Mouse (Mus musculus) midbrain, embryonic 13.5 days (tissue): Measurements from ENCODE around the gene Slc47a1. TPM values are rescaled to one million over a fixed set of nuclear protein-coding genes. Genes with fewer than 3 reads are reported as not detected.

Experiments used
- ATAC-seq: fragments of 200-750 bp; cut with Nextera tagmentation; 2 replicates; pipeline ENCODE4 v1.8.0; 2017; ENCODE audit warnings: mild to moderate bottlenecking, moderate TSS enrichment, moderate library complexity
- H3K27ac ChIP-seq: fragments of 300-500 bp; sonication (generic); 2 replicates; pipeline ENCODE4 v1.5.1; 2015; ENCODE audit warnings: inconsistent platforms, mild to moderate bottlenecking, moderate library complexity
- H3K27me3 ChIP-seq: fragments of 300-500 bp; sonication (generic); 2 replicates; pipeline ENCODE4 v1.6.1; 2015; ENCODE audit warnings: mild to moderate bottlenecking, inconsistent platforms
- H3K36me3 ChIP-seq: fragments of 300-500 bp; sonication (generic); 2 replicates; pipeline ENCODE4 v1.6.1; 2015; ENCODE audit warnings: mild to moderate bottlenecking, inconsistent platforms
- H3K4me1 ChIP-seq: fragments of 300-500 bp; sonication (generic); replicated peaks from 2 replicates; pipeline ENCODE4 v1.6.1; 2015; ENCODE audit warnings: inconsistent platforms
- H3K4me2 ChIP-seq: fragments of 300-500 bp; sonication (generic); replicated peaks from 2 replicates; pipeline ENCODE4 v1.6.1; 2015; ENCODE audit warnings: moderate library complexity, mild to moderate bottlenecking, inconsistent platforms
- H3K4me3 ChIP-seq: fragments of 300-500 bp; sonication (generic); replicated peaks from 2 replicates; pipeline ENCODE4 v1.5.1; 2015; ENCODE audit warnings: mild to moderate bottlenecking, inconsistent platforms
- H3K9ac ChIP-seq: fragments of 300-500 bp; sonication (generic); replicated peaks from 2 replicates; pipeline ENCODE4 v1.6.1; 2015; ENCODE audit warnings: mild to moderate bottlenecking, inconsistent platforms
- H3K9me3 ChIP-seq: fragments of 300-500 bp; sonication (generic); 2 replicates; pipeline ENCODE4 v1.6.1; 2016; ENCODE audit warnings: mild to moderate bottlenecking, inconsistent platforms
- WGBS: fragments of 180-500 bp; shearing (Covaris S2); methylation state at CpG from one replicate; pipeline ENCODE4 v1.1.7; 2015; 5-methylcytosine and 5-hydroxymethylcytosine counted together
- polyA plus RNA-seq: library from polyadenylated mRNA; unstranded; fragments of >200 nt; fragmentation: Nextera tagmentation; extraction: Ambion mirVana; gene quantifications from 2 replicates; pipeline ENCODE4 v1.2.1, GENCODE M21; 2015

The Slc47a1 gene
- polyA plus RNA-seq, 1 experiment from 2014 or later, result not detected

- no peaks in the 10 kb centered on the region for H3K36me3 ChIP-seq
- H3K4me2 ChIP-seq, result peak overlapping the region; percentile 66
- peaks cover 52% of the 10 kb centered on the region for H3K27me3 ChIP-seq
- H3K9me3 ChIP-seq, result no peaks in the 10 kb centered on the region
- no peak for ATAC-seq
- H3K4me1 ChIP-seq, result peaks cover 11% of the 10 kb centered on the region
- H3K27ac ChIP-seq, result no peak overlapping the region
- peak overlapping the region; percentile 39; the same call in 1 of the 2 replicates for H3K4me3 ChIP-seq
- WGBS, result 11% methylated on average over 10 of the region's 10 CpGs
- no peak overlapping the region for H3K9ac ChIP-seq
These were observed 36.2 kb downstream of the Slc47a1 start for GRCm38 (mm10) chr11:61341971-61342370.

DNA sequence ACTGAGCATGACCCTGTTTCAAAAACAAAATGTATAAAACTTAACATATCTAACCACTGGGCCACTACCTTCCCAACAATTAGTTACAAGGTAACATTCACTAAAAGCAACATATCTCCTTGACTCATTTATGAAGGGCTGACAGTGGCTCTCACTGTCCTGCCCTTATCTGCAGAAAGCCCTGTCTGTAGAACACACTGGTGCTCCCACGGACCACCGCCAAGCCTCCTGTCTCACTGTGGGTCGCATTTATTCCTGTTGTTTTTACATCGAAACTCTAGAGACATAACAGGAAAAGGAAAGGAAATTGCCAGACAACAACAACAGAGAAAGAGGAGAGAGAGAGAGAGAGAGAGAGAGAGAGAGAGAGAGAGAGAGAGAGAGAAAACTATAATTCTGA, 36.9 kb downstream of the Slc47a1 start:
- Histone ChIP-seq H3K9me3 (no peaks in the 10 kb centered on the region), H3K27ac (no peak overlapping the region), H3K4me2 (no peak overlapping the region), H3K27me3 (peaks cover 52% of the 10 kb centered on the region), H3K36me3 (no peaks in the 10 kb centered on the region), H3K4me3 (no peak overlapping the region), H3K4me1 (peaks cover 11% of the 10 kb centered on the region), H3K9ac (no peak overlapping the region)
- 76% methylated on average over 4 of the region's 4 CpGs for WGBS
- ATAC-seq, result no peak

DNA sequence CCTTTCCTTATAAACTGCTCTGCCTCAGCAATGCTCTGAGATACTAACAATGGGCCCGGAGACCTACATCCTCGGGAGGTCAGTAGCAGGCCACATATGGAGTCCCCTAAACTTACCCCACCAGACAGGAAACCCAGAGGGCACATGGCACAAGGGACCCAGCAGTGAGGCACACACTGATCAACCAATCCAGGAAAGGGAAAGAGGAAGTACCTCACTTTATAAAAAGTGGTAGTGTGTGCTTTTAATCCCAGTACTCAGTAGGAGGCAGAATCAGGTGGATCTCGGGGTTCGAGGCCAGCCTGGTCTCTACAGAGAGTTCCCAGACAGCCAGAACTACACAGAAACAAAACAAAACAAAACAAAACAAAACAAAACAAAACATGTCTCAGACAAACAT, 37.8 kb downstream of the Slc47a1 start:
- Histone ChIP-seq H3K9ac (no peak overlapping the region), H3K4me2 (no peak overlapping the region), H3K9me3 (no peaks in the 10 kb centered on the region), H3K36me3 (no peaks in the 10 kb centered on the region), H3K4me3 (no peak overlapping the region), H3K4me1 (peaks cover 11% of the 10 kb centered on the region), H3K27ac (no peak overlapping the region), H3K27me3 (peaks cover 45% of the 10 kb centered on the region)
- 86% methylated on average over 4 of the region's 4 CpGs for WGBS
- ATAC-seq, result no peak

DNA sequence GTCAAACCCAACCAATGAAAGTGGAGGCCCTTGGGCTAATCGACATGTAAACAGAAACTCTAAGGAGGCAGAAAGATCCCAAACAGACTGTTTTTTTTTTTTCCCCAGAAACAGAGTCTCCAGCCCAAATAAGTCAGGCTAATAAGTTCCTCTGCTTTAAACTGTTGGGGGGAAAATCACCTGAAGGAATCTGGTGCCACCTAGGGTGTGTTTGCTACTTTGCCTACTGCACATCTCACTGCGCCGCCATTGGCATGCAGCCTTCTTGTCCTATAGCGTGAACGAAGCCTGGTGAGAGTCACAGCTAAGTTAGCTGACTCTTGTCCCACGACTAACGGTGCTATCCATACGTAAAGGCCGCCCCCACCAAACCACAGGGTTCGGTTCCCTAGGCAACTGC, 40.6 kb downstream of the Slc47a1 start:
- WGBS, result 78% methylated on average over 10 of the region's 10 CpGs
- no peak for ATAC-seq
- Histone ChIP-seq H3K27me3 (peaks cover 26% of the 10 kb centered on the region), H3K36me3 (no peaks in the 10 kb centered on the region), H3K4me2 (no peak overlapping the region), H3K9me3 (no peaks in the 10 kb centered on the region), H3K27ac (no peak overlapping the region), H3K4me1 (peaks cover 8% of the 10 kb centered on the region), H3K4me3 (no peak overlapping the region), H3K9ac (no peak overlapping the region)

- no peaks in the 10 kb centered on the region for H3K27me3 ChIP-seq
- no peaks in the 10 kb centered on the region for H3K4me1 ChIP-seq
- H3K27ac ChIP-seq, result no peak overlapping the region
- no peak overlapping the region for H3K9ac ChIP-seq
- no peak overlapping the region for H3K4me2 ChIP-seq
- H3K4me3 ChIP-seq, result no peak overlapping the region
- WGBS, result 74% methylated on average over 10 of the region's 10 CpGs
- ATAC-seq, result no peak
- H3K9me3 ChIP-seq, result no peaks in the 10 kb centered on the region
- no peaks in the 10 kb centered on the region for H3K36me3 ChIP-seq
These were observed 57.0 kb downstream of the Slc47a1 start for GRCm38 (mm10) chr11:61320904-61321687.

GRCm38 (mm10) chr11:61319923-61320567, 58.1 kb downstream of the Slc47a1 start:
- 78% methylated on average over 3 of the region's 3 CpGs for WGBS
- Histone ChIP-seq H3K9me3 (no peaks in the 10 kb centered on the region), H3K4me1 (no peaks in the 10 kb centered on the region), H3K9ac (no peak overlapping the region), H3K27me3 (no peaks in the 10 kb centered on the region), H3K27ac (no peak overlapping the region), H3K36me3 (no peaks in the 10 kb centered on the region), H3K4me2 (no peak overlapping the region), H3K4me3 (no peak overlapping the region)
- ATAC-seq, result no peak

DNA sequence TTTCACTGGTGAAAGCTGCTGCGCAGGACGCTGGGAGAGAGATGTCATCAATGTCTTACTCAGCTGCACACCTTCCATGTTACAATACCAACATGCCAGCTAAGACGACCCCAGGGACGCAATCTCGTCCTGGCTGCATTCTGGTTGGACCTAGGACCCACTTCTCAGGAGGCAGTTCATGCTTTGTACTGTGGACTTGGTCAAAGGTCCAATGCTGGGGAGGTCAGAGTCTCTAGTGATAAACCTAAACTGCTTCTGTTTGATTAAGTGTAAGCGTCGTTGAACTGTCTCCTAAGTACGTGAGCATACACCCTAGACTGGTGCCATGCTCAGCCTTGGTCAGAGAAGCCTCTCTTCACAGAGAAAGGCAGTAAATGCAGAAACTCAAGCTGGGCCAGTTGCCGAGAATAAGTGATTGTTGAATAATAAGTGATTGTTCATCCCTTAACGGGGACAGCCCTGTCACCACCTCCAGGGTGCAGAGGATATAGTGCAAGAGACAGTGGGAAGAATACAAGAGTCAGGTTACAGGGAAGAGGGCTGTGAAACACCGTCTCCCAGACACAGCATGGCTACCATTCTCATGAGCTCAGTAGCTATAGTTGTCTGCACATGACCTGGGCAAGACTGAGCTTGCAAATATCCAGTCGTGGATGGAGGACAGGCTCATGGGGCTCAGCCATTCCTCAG, 58.8 kb downstream of the Slc47a1 start:
- H3K4me1 ChIP-seq, result no peaks in the 10 kb centered on the region
- no peaks in the 10 kb centered on the region for H3K27me3 ChIP-seq
- WGBS, result 70% methylated on average over 12 of the region's 12 CpGs
- H3K36me3 ChIP-seq, result no peaks in the 10 kb centered on the region
- H3K4me3 ChIP-seq, result no peak overlapping the region
- no peak overlapping the region for H3K4me2 ChIP-seq
- no peak for ATAC-seq
- no peak overlapping the region for H3K27ac ChIP-seq
- no peak overlapping the region for H3K9ac ChIP-seq
- no peaks in the 10 kb centered on the region for H3K9me3 ChIP-seq

DNA sequence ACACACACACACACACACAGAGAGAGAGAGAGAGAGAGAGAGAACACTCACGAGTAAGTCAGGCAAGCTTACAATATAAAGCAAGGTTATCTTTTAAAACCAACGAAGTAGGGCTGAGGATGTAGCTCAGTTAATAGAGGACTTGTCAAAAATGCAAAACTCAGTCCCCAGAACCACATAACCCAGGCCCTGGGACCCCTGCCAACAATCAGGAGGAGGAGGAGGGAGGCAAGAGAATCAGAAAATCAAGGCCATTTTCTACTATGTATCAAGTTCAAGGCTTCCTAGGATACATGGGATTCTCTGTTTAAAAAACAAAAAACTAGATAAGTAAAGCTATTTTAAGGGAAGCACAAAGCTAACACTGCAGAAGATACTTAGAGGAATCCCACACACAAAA, 61.3 kb downstream of the Slc47a1 start:
- Histone ChIP-seq H3K9ac (no peak overlapping the region), H3K36me3 (no peaks in the 10 kb centered on the region), H3K27me3 (no peaks in the 10 kb centered on the region), H3K27ac (no peak overlapping the region), H3K4me3 (no peak overlapping the region), H3K4me2 (no peak overlapping the region), H3K4me1 (no peaks in the 10 kb centered on the region), H3K9me3 (no peaks in the 10 kb centered on the region)
- WGBS, result 81% methylated on average over 2 of the region's 2 CpGs
- no peak for ATAC-seq

- 84% methylated on average over 7 of the region's 7 CpGs for WGBS
- Histone ChIP-seq H3K4me1 (no peaks in the 10 kb centered on the region), H3K9ac (no peak overlapping the region), H3K27ac (no peak overlapping the region), H3K9me3 (no peaks in the 10 kb centered on the region), H3K4me3 (no peak overlapping the region), H3K36me3 (no peaks in the 10 kb centered on the region), H3K27me3 (no peaks in the 10 kb centered on the region), H3K4me2 (no peak overlapping the region)
- no peak for ATAC-seq
These were observed 67.8 kb downstream of the Slc47a1 start for GRCm38 (mm10) chr11:61310321-61310720.

DNA sequence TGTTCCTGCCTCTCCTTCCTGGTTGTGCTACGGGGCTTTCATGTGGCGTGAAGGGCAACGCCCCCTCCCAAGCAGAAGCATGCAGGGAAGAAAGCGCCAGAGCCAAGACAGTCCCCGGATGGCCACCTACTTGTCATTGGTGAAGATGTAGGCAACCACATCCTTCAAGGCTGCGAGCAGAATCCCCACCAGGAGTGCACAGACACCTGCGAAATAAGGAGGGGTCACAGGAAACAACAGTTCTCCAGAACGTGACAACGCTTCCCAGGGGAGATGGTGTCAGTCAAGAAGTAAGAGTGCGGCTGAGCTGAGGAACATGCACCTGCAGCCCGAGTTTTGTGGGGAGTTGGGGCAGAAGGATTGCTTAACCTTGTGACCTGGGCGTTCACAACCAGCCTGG, 68.3 kb downstream of the Slc47a1 start:
- H3K9ac ChIP-seq, result no peak overlapping the region
- no peaks in the 10 kb centered on the region for H3K4me1 ChIP-seq
- H3K27me3 ChIP-seq, result no peaks in the 10 kb centered on the region
- no peak overlapping the region for H3K4me3 ChIP-seq
- no peaks in the 10 kb centered on the region for H3K9me3 ChIP-seq
- no peak overlapping the region for H3K4me2 ChIP-seq
- ATAC-seq, result no peak
- no peak overlapping the region for H3K27ac ChIP-seq
- 71% methylated on average over 12 of the region's 12 CpGs for WGBS
- H3K36me3 ChIP-seq, result no peaks in the 10 kb centered on the region

DNA sequence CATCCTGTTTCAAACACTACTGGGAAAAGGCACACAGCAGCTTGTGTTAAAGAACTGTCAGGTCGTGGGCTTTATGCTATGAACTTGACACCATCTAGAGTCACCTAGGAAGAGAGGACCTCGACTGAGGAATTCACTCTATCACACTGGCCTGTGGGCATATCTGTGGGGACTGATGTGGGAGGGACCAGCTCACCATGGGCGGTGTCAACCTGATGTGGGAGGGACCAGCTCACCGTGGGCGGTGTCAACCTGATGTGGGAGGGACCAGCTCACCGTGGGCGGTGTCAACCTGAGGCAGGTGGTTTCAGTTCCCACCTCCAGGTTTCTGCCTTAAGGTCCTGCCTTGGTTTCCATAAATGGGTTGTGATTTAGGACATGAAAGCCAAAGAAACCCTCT, 70.3 kb downstream of the Slc47a1 start:
- Histone ChIP-seq H3K9ac (no peak overlapping the region), H3K36me3 (no peaks in the 10 kb centered on the region), H3K9me3 (no peaks in the 10 kb centered on the region), H3K27me3 (no peaks in the 10 kb centered on the region), H3K4me2 (no peak overlapping the region), H3K27ac (no peak overlapping the region), H3K4me1 (no peaks in the 10 kb centered on the region), H3K4me3 (no peak overlapping the region)
- ATAC-seq, result no peak
- WGBS, result 42% methylated on average over 7 of the region's 7 CpGs

DNA sequence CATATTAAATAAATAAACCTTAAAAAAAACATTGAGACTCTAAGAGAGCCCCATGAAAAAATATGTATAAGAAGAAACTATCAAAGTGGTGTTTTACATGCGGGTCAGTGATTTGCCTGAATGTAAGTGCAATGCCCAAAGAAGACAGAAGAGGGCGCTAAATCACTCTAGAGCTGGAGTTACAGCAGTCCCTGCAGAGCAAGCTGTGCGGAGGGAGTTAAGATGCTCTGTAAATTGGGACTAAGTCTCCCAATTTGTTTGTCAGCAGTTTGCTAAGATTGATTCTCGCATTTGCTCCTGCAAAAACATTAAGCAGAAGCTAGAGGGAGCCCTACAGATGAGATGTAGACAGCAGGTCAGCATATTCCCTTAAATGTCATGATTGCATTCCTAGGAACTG, 72.8 kb downstream of the Slc47a1 start:
- no peaks in the 10 kb centered on the region for H3K27me3 ChIP-seq
- H3K9me3 ChIP-seq, result no peaks in the 10 kb centered on the region
- no peaks in the 10 kb centered on the region for H3K36me3 ChIP-seq
- 77% methylated on average over 4 of the region's 4 CpGs for WGBS
- no peak overlapping the region for H3K4me3 ChIP-seq
- H3K27ac ChIP-seq, result no peak overlapping the region
- no peak overlapping the region for H3K4me2 ChIP-seq
- H3K4me1 ChIP-seq, result peaks cover 4% of the 10 kb centered on the region; the same call in 1 of the 2 replicates
- no peak for ATAC-seq
- no peak overlapping the region for H3K9ac ChIP-seq
